Mouse (Mus musculus) liver, embryonic 11.5 days (tissue): ENCODE results near the gene Lsm4. TPM values are rescaled to one million over a fixed set of nuclear protein-coding genes. Genes with fewer than 3 reads are reported as not detected.

Experiments used
- ATAC-seq: fragments of 200-750 bp; cut with Nextera tagmentation; replicated peaks from 2 replicates; pipeline ENCODE4 v1.8.0; 2017; ENCODE audit warnings: moderate number of reproducible peaks, mild to moderate bottlenecking, moderate TSS enrichment, moderate library complexity; ENCODE audit not compliant: low FRiP score
- DNase-seq: peaks from one replicate; pipeline ENCODE4 v3.0.0-alpha.2; 2017; ENCODE audit warnings: low spot score
- H3K27ac ChIP-seq: fragments of 300-500 bp; sonication (generic); 2 replicates; pipeline ENCODE4 v1.5.1; 2014; ENCODE audit warnings: mild to moderate bottlenecking, low read depth, low read length, control low read depth
- H3K27me3 ChIP-seq: fragments of 300-500 bp; sonication (generic); replicated peaks from 2 replicates; pipeline ENCODE4 v1.6.1; 2014; ENCODE audit warnings: low read length, mixed read lengths; ENCODE audit not compliant: control insufficient read depth, insufficient read depth
- H3K36me3 ChIP-seq: fragments of 300-500 bp; sonication (generic); 2 replicates; pipeline ENCODE4 v1.6.1; 2014; ENCODE audit warnings: mild to moderate bottlenecking, low read length, moderate library complexity, mixed read lengths; ENCODE audit not compliant: control insufficient read depth, insufficient read depth
- H3K4me1 ChIP-seq: fragments of 300-500 bp; sonication (generic); replicated peaks from 2 replicates; pipeline ENCODE4 v1.6.1; 2014; ENCODE audit warnings: low read length, mixed read lengths; ENCODE audit not compliant: control insufficient read depth, insufficient read depth
- H3K4me2 ChIP-seq: fragments of 300-500 bp; sonication (generic); 2 replicates; pipeline ENCODE4 v1.6.1; 2014; ENCODE audit warnings: mild to moderate bottlenecking, control low read depth, moderate library complexity
- H3K4me3 ChIP-seq: fragments of 300-500 bp; sonication (generic); 2 replicates; pipeline ENCODE4 v1.5.1; 2014; ENCODE audit warnings: low read depth, low read length, control low read depth
- H3K9ac ChIP-seq: fragments of 300-500 bp; sonication (generic); 2 replicates; pipeline ENCODE4 v1.6.1; 2014; ENCODE audit warnings: low read depth, low read length, control low read depth
- H3K9me3 ChIP-seq: fragments of 300-500 bp; sonication (generic); 2 replicates; pipeline ENCODE4 v1.6.1; 2016; ENCODE audit warnings: low read length, inconsistent platforms, mixed read lengths; ENCODE audit not compliant: control insufficient read depth
- WGBS: fragments of 180-500 bp; shearing (Covaris S2); extraction: QIAGEN DNeasy Blood & Tissue Kit; methylation state at CpG from one replicate; pipeline ENCODE4 v1.1.7; 2014; 5-methylcytosine and 5-hydroxymethylcytosine counted together
- polyA plus RNA-seq: library from polyadenylated mRNA; unstranded; fragments of >200 nt; fragmentation: Nextera tagmentation; extraction: Ambion mirVana; gene quantifications from 2 replicates; pipeline ENCODE4 v1.2.1, GENCODE M21; 2014

Gene Lsm4
- polyA plus RNA-seq, 1 experiment from 2014 or later = 357 TPM

DNA sequence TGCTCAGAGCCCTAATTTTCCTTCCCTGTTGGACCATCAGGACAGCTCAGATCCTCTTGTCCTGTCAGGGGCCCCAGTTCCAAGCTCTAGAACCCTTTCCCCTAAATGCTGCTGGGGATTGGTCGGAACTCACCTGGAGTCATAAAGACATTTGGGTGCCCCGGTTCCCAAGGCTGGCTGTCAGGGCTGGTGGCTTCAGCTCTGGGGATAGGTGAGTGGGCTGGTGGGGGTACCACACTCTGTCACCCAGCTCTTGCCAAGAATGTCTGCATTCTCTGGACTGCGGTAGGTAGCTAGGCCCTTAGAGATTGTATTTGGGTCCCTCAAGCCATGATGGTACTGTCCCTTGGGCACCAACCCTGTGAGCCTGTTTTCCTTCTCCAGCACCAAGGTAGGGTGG is 30.2 kb downstream of the Lsm4 start, which contains the start of gene Iqcn:
Iqcn (plus strand) TSS at position 171 of the 400 bp plus-strand sequence.
- no peaks in the 10 kb centered on the region for H3K27me3 ChIP-seq
- H3K36me3 ChIP-seq = no peaks in the 10 kb centered on the region; the same call in 1 of the 2 replicates
- 86% methylated on average over 3 of the region's 3 CpGs for WGBS
- ATAC-seq = no peak
- H3K9me3 ChIP-seq = no peaks in the 10 kb centered on the region
- H3K9ac ChIP-seq = no peak within 1 kb of the TSS
- no peak within 1 kb of the TSS for H3K27ac ChIP-seq
- H3K4me1 ChIP-seq = peaks cover 6% of the 10 kb centered on the region; the same call in 1 of the 2 replicates
- no peak within 1 kb of the TSS for H3K4me3 ChIP-seq
- DNase-seq = no peak
- no peak within 1 kb of the TSS for H3K4me2 ChIP-seq

DNA sequence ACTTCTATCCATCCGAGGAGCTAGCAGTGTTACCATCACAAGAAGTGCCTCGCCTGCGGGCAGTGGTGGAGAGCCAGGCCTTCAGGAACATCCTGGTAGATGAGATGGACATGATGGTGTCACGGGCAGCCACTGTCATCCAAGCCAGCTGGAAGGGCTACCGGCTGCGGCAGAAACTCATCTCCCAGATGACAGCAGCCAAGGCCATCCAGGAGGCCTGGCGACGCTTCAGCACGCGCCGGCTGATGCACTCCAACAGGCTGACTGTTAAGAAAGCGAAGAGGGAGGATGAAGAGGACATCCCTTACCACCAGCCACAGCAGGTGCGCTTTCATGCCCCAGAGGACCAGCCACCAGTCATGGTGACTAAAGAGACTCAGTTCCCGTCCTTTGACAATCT is 35.2 kb downstream of the Lsm4 start:
- ATAC-seq = no peak
- no peaks in the 10 kb centered on the region; the same call in 1 of the 2 replicates for H3K36me3 ChIP-seq
- no peak overlapping the region for H3K27ac ChIP-seq
- H3K4me1 ChIP-seq = no peaks in the 10 kb centered on the region
- WGBS = 87% methylated on average over 14 of the region's 14 CpGs
- no peak overlapping the region for H3K4me3 ChIP-seq
- no peaks in the 10 kb centered on the region for H3K9me3 ChIP-seq
- no peak overlapping the region for H3K9ac ChIP-seq
- H3K4me2 ChIP-seq = no peak overlapping the region
- H3K27me3 ChIP-seq = no peaks in the 10 kb centered on the region
- no peak for DNase-seq

GRCm38 (mm10) chr8:70709794-70710193 is 36.7 kb downstream of the Lsm4 start:
- ATAC-seq (no peak), DNase-seq (no peak)
- 88% methylated on average over 9 of the region's 9 CpGs for WGBS
- H3K27ac ChIP-seq = no peak overlapping the region
- H3K4me2 ChIP-seq = no peak overlapping the region
- H3K4me3 ChIP-seq = no peak overlapping the region
- H3K9me3 ChIP-seq = no peaks in the 10 kb centered on the region
- H3K36me3 ChIP-seq = no peaks in the 10 kb centered on the region
- no peak overlapping the region for H3K9ac ChIP-seq
- H3K4me1 ChIP-seq = no peaks in the 10 kb centered on the region
- H3K27me3 ChIP-seq = no peaks in the 10 kb centered on the region

GRCm38 (mm10) chr8:70710296-70710695 is 37.2 kb downstream of the Lsm4 start:
- 75% methylated on average over 1 of the region's 1 CpGs for WGBS
- no peaks in the 10 kb centered on the region for H3K27me3 ChIP-seq

DNA sequence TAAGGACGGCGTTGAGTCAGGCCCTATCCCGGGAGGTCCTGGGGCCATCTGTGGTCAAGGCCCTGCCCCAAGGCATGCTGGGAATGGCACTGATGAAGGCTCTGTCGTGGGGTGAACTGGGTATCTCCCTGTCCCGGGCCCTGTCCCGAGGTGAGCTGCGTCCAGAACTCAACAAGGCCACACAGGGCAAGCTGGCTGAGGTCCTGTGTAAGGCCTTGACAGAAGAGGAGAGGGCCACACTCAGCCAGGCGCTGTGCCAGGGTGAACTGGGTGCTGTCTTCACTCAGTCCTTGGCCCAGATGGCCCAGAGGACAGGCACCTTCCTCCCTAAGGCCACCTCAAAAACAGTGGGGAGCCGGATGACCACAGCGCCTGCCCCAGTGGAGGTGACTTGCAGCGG is 38.0 kb downstream of the Lsm4 start:
- 76% methylated on average over 11 of the region's 11 CpGs for WGBS

More at GRCm38 (mm10) chr8:70710296-70710695, 37.2 kb downstream of the Lsm4 start:
- no peaks in the 10 kb centered on the region for H3K4me1 ChIP-seq
- ATAC-seq (no peak), DNase-seq (no peak)
- no peaks in the 10 kb centered on the region for H3K9me3 ChIP-seq
- H3K36me3 ChIP-seq = no peaks in the 10 kb centered on the region
- H3K9ac ChIP-seq = no peak overlapping the region
- no peak overlapping the region for H3K27ac ChIP-seq
- no peak overlapping the region for H3K4me2 ChIP-seq
- no peak overlapping the region for H3K4me3 ChIP-seq

GRCm38 (mm10) chr8:70713991-70714390 is 40.9 kb downstream of the Lsm4 start:
- Histone ChIP-seq H3K36me3 (no peaks in the 10 kb centered on the region), H3K4me2 (no peak overlapping the region), H3K27ac (no peak overlapping the region), H3K27me3 (peaks cover 2% of the 10 kb centered on the region; the same call in 1 of the 2 replicates), H3K9ac (no peak overlapping the region), H3K4me1 (no peaks in the 10 kb centered on the region; the same call in 1 of the 2 replicates), H3K4me3 (no peak overlapping the region), H3K9me3 (no peaks in the 10 kb centered on the region)
- 80% methylated on average over 7 of the region's 7 CpGs for WGBS
- DNase-seq (no peak), ATAC-seq (no peak)

More for the DNA sequence above, 38.0 kb downstream of the Lsm4 start:
- no peaks in the 10 kb centered on the region for H3K27me3 ChIP-seq
- H3K4me3 ChIP-seq = no peak overlapping the region
- no peak for ATAC-seq
- H3K4me1 ChIP-seq = no peaks in the 10 kb centered on the region
- no peak overlapping the region for H3K9ac ChIP-seq
- no peaks in the 10 kb centered on the region for H3K36me3 ChIP-seq
- H3K4me2 ChIP-seq = no peak overlapping the region
- DNase-seq = no peak
- H3K27ac ChIP-seq = no peak overlapping the region
- H3K9me3 ChIP-seq = no peaks in the 10 kb centered on the region

- ATAC-seq (no peak), DNase-seq (no peak)
- Histone ChIP-seq H3K4me3 (no peak overlapping the region), H3K9ac (no peak overlapping the region), H3K4me2 (no peak overlapping the region), H3K27me3 (peaks cover 2% of the 10 kb centered on the region; the same call in 1 of the 2 replicates), H3K4me1 (no peaks in the 10 kb centered on the region; the same call in 1 of the 2 replicates), H3K9me3 (no peaks in the 10 kb centered on the region), H3K36me3 (no peaks in the 10 kb centered on the region), H3K27ac (no peak overlapping the region)
- 60% methylated on average over 2 of the region's 2 CpGs for WGBS
Observed at GRCm38 (mm10) chr8:70715086-70715485, 42.0 kb downstream of the Lsm4 start.

DNA sequence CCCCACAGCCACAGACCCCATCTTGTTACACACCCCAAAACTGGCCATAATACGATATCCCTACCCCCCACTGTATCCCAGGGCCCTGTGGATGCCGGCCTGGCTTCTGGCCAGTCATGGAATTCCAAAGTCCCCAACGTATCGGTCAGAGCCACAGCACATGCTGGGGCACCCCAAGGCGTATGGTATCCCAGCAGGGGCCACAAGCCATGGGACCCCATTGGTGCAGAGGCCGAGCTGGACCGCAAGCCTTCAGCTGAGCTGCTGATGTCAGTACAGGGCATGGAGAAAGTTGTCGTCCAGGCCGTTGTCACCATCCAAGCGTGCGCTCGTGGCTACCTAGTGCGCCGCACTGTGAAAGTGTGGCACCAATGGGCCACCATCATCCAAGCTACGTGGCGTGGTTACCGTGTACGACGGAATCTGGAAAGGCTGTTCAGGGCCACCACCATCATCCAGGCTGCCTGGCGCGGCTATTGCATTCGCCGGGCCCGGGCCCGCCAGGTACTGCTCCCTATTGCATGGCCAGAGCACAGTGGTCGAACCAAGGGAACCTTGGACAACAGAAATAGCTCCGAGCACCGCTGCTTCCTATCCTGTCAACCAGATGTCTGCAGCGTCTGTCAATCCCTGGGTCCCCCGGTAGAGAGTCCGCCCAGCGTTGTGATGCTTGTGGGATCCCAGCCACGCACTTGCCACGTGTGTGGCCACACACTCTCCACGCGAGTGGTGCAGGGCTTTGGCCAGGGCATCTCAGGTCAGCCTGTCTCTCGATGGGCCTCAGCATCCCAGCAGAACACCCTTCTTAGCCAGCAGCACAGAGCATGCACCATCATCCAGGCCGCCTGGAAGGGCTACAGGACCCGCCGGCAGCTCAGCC is 43.7 kb downstream of the Lsm4 start:
- 74% methylated on average over 40 of the region's 40 CpGs for WGBS
- no peak for DNase-seq
- Histone ChIP-seq H3K27ac (no peak overlapping the region), H3K36me3 (no peaks in the 10 kb centered on the region), H3K9ac (no peak overlapping the region), H3K27me3 (peaks cover 2% of the 10 kb centered on the region; the same call in 1 of the 2 replicates), H3K4me2 (no peak overlapping the region), H3K4me1 (no peaks in the 10 kb centered on the region; the same call in 1 of the 2 replicates), H3K4me3 (no peak overlapping the region), H3K9me3 (no peaks in the 10 kb centered on the region)
- ATAC-seq = no peak
